Mouse (Mus musculus) forebrain, embryonic 12.5 days (tissue): ENCODE data around the gene Prpf19. TPM values are rescaled to one million over a fixed set of nuclear protein-coding genes. Genes with fewer than 3 reads are reported as not detected.

ENCODE experiments used
- ATAC-seq: fragments of 200-750 bp; cut with Nextera tagmentation; 2 replicates; pipeline ENCODE4 v1.8.0; 2017; ENCODE audit warnings: moderate TSS enrichment; ENCODE audit not compliant: low FRiP score
- H3K27ac ChIP-seq: fragments of 300-500 bp; sonication (generic); 2 replicates; pipeline ENCODE4 v1.5.1; 2016; ENCODE audit warnings: mild to moderate bottlenecking
- H3K27me3 ChIP-seq: fragments of 300-500 bp; sonication (generic); 2 replicates; pipeline ENCODE4 v1.6.1; 2016; ENCODE audit warnings: mild to moderate bottlenecking
- H3K36me3 ChIP-seq: fragments of 300-500 bp; sonication (generic); replicated peaks from 2 replicates; pipeline ENCODE4 v1.6.1; 2016; ENCODE audit warnings: mild to moderate bottlenecking
- H3K4me1 ChIP-seq: fragments of 300-500 bp; sonication (generic); 2 replicates; pipeline ENCODE4 v1.6.1; 2016
- H3K4me2 ChIP-seq: fragments of 300-500 bp; sonication (generic); 2 replicates; pipeline ENCODE4 v1.6.1; 2016; ENCODE audit warnings: mild to moderate bottlenecking, moderate library complexity
- H3K4me3 ChIP-seq: fragments of 300-500 bp; sonication (generic); replicated peaks from 2 replicates; pipeline ENCODE4 v1.5.1; 2016; ENCODE audit warnings: mild to moderate bottlenecking
- H3K9ac ChIP-seq: fragments of 300-500 bp; sonication (generic); 2 replicates; pipeline ENCODE4 v1.6.1; 2016; ENCODE audit warnings: mild to moderate bottlenecking
- H3K9me3 ChIP-seq: fragments of 300-500 bp; sonication (generic); 2 replicates; pipeline ENCODE4 v1.6.1; 2016
- WGBS: fragments of 180-500 bp; shearing (Covaris S2); methylation state at CpG from one replicate; pipeline ENCODE4 v1.1.7; 2016; 5-methylcytosine and 5-hydroxymethylcytosine counted together
- polyA plus RNA-seq: library from polyadenylated mRNA; unstranded; fragments of >200 nt; fragmentation: Nextera tagmentation; extraction: Ambion mirVana; gene quantifications from 2 replicates; pipeline ENCODE4 v1.2.1, GENCODE M21; 2016

Gene Prpf19
- polyA plus RNA-seq, result 43.3 and 49.6 TPM in 2 replicates

DNA sequence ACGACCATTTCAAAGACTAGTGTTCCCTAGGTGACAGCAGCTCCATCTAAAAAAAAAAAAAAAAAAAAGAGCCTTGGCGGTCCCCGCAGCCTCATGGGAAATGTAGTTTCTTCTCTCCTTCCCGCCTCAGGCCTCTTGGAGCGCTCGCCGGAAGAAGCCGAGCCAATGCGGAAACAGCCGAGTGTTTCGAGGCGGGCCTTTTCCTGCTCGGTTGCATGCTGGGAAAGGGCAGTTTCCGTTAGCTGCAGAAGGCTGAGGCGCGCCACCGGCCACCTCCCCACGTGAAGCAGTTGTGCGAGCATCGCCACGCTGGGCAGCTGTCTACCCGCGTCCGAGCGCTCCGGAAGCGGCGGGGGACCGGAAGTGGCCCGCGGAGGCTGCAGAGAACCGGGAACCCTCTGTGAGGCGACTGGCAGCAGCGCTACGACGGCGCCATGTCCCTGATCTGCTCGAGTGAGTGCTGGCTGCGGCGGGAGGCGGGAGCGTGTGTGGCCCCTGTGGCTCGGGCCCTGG is at the start of gene Prpf19:
Prpf19 (plus strand) TSS at position 216 of the 513 bp plus-strand sequence.
- peak within 1 kb of the TSS; percentile 86 for H3K4me2 ChIP-seq
- H3K4me3 ChIP-seq, result peak within 1 kb of the TSS; percentile 86
- H3K27me3 ChIP-seq, result no peaks in the 10 kb centered on the region
- H3K27ac ChIP-seq, result peak within 1 kb of the TSS; percentile 92
- under 1% methylated on average over 43 of the region's 43 CpGs for WGBS
- H3K9me3 ChIP-seq, result no peaks in the 10 kb centered on the region
- H3K4me1 ChIP-seq, result peaks cover 20% of the 10 kb centered on the region
- peak; percentile 95 for ATAC-seq
- H3K36me3 ChIP-seq, result peaks cover 32% of the 10 kb centered on the region
- peak within 1 kb of the TSS; percentile 87 for H3K9ac ChIP-seq

DNA sequence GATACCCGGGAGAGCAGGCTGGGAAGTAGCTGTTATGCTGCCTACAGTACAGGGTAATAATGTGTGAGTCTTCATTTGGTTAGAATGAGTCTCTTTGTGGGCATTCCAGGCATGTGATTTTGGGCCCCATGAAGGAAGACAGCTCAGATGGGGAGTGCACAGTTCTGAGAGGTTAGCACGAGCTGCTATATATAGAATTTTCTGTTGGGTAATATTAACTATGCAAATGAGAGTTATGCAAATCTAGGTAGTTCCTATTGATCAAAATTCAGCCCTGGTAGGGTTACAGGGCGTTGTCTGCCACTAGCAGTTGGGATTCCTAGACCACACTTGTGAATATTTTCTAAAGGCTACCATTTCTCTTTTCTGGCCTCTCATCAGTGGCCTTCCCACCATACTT is 49.6 kb upstream of the Prpf19 start:
- H3K4me3 ChIP-seq, result no peak overlapping the region
- H3K36me3 ChIP-seq, result no peaks in the 10 kb centered on the region
- H3K4me2 ChIP-seq, result no peak overlapping the region
- H3K27me3 ChIP-seq, result no peaks in the 10 kb centered on the region; the same call in 1 of the 2 replicates
- no peak overlapping the region for H3K27ac ChIP-seq
- no peak for ATAC-seq
- no peaks in the 10 kb centered on the region for H3K9me3 ChIP-seq
- H3K4me1 ChIP-seq, result no peaks in the 10 kb centered on the region
- 82% methylated on average over 3 of the region's 3 CpGs for WGBS
- H3K9ac ChIP-seq, result no peak overlapping the region

DNA sequence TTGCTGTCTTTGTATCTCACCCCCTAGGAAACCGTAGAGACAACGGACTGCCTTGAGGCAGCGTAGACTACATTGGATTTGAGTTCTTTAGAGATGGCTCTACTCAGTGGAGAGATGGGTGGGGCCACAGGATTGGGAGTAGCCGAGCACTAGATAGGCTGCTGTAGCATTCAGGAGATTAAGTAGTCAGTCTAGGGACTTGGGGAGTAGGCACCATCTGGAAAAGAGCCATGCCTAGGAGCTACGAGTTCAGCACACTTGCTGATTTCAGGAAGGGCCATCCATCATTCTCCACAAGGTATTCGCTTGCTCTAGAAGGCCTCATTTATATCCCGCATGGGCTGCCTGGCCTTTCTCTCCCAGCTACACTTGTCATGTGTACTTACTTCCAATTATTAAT is 48.9 kb upstream of the Prpf19 start:
- no peak for ATAC-seq
- WGBS, result 80% methylated on average over 7 of the region's 7 CpGs
- H3K36me3 ChIP-seq, result no peaks in the 10 kb centered on the region

GRCm38 (mm10) chr19:10847311-10848087 is 47.5 kb upstream of the Prpf19 start:
- WGBS, result 49% methylated on average over 3 of the region's 3 CpGs
- Histone ChIP-seq H3K27ac (no peak overlapping the region), H3K27me3 (no peaks in the 10 kb centered on the region; the same call in 1 of the 2 replicates), H3K9me3 (no peaks in the 10 kb centered on the region), H3K9ac (no peak overlapping the region), H3K36me3 (no peaks in the 10 kb centered on the region), H3K4me3 (no peak overlapping the region), H3K4me2 (no peak overlapping the region), H3K4me1 (no peaks in the 10 kb centered on the region)
- ATAC-seq, result no peak

More for the DNA sequence above, 48.9 kb upstream of the Prpf19 start:
- H3K4me2 ChIP-seq, result no peak overlapping the region
- H3K9ac ChIP-seq, result no peak overlapping the region
- H3K9me3 ChIP-seq, result no peaks in the 10 kb centered on the region
- H3K27ac ChIP-seq, result no peak overlapping the region
- no peak overlapping the region for H3K4me3 ChIP-seq
- H3K27me3 ChIP-seq, result no peaks in the 10 kb centered on the region; the same call in 1 of the 2 replicates
- H3K4me1 ChIP-seq, result no peaks in the 10 kb centered on the region

- Histone ChIP-seq H3K27me3 (no peaks in the 10 kb centered on the region), H3K4me1 (no peaks in the 10 kb centered on the region; the same call in 1 of the 2 replicates), H3K9ac (no peak overlapping the region), H3K4me3 (no peak overlapping the region), H3K9me3 (no peaks in the 10 kb centered on the region), H3K36me3 (peaks cover 44% of the 10 kb centered on the region), H3K27ac (no peak overlapping the region), H3K4me2 (no peak overlapping the region)
- ATAC-seq, result no peak
- WGBS, result 82% methylated on average over 3 of the region's 3 CpGs
Measured at GRCm38 (mm10) chr19:10855422-10855821, 39.6 kb upstream of the Prpf19 start.

GRCm38 (mm10) chr19:10856520-10856919 is 38.5 kb upstream of the Prpf19 start:
- Histone ChIP-seq H3K27me3 (no peaks in the 10 kb centered on the region), H3K4me1 (no peaks in the 10 kb centered on the region; the same call in 1 of the 2 replicates), H3K4me2 (no peak overlapping the region), H3K4me3 (no peak overlapping the region), H3K9me3 (no peaks in the 10 kb centered on the region), H3K9ac (no peak overlapping the region), H3K27ac (no peak overlapping the region), H3K36me3 (peaks cover 55% of the 10 kb centered on the region)
- ATAC-seq, result no peak
- 63% methylated on average over 2 of the region's 2 CpGs for WGBS

GRCm38 (mm10) chr19:10860072-10860497 is 34.9 kb upstream of the Prpf19 start:
- no peaks in the 10 kb centered on the region for H3K27me3 ChIP-seq
- ATAC-seq, result 0 out of 2 replicates have a peak, but pooled peaks have one; percentile 24
- H3K4me2 ChIP-seq, result no peak overlapping the region
- WGBS, result 60% methylated on average over 22 of the region's 22 CpGs
- no peak overlapping the region for H3K27ac ChIP-seq
- no peaks in the 10 kb centered on the region; the same call in 1 of the 2 replicates for H3K4me1 ChIP-seq
- peaks cover 90% of the 10 kb centered on the region for H3K36me3 ChIP-seq
- no peaks in the 10 kb centered on the region for H3K9me3 ChIP-seq
- no peak overlapping the region for H3K9ac ChIP-seq
- H3K4me3 ChIP-seq, result no peak overlapping the region

- Histone ChIP-seq H3K9ac (no peak overlapping the region), H3K4me2 (no peak overlapping the region), H3K4me3 (no peak overlapping the region), H3K27ac (no peak overlapping the region), H3K4me1 (peaks cover 26% of the 10 kb centered on the region), H3K9me3 (no peaks in the 10 kb centered on the region), H3K36me3 (peaks cover 64% of the 10 kb centered on the region), H3K27me3 (no peaks in the 10 kb centered on the region)
- no peak for ATAC-seq
- 90% methylated on average over 13 of the region's 13 CpGs for WGBS
Measured at GRCm38 (mm10) chr19:10866351-10866750, 28.7 kb upstream of the Prpf19 start.

GRCm38 (mm10) chr19:10867946-10868622 is 26.9 kb upstream of the Prpf19 start:
- Histone ChIP-seq H3K4me2 (peak overlapping the region; percentile 89), H3K27ac (0 out of 2 replicates have a peak overlapping the region, but pooled peaks have one; percentile 91), H3K27me3 (no peaks in the 10 kb centered on the region), H3K9me3 (no peaks in the 10 kb centered on the region), H3K4me3 (peak overlapping the region; percentile 87), H3K9ac (peak overlapping the region; percentile 90), H3K36me3 (peaks cover 64% of the 10 kb centered on the region), H3K4me1 (peaks cover 26% of the 10 kb centered on the region)
- WGBS, result 32% methylated on average over 5 of the region's 5 CpGs
- 0 out of 2 replicates have a peak, but pooled peaks have one; percentile 9 for ATAC-seq

- H3K9ac ChIP-seq, result peak overlapping the region; percentile 90
- no peaks in the 10 kb centered on the region for H3K9me3 ChIP-seq
- 0% methylated on average over 17 of the region's 17 CpGs for WGBS
- H3K27ac ChIP-seq, result peak overlapping the region; percentile 91
- H3K27me3 ChIP-seq, result no peaks in the 10 kb centered on the region
- peaks cover 64% of the 10 kb centered on the region for H3K36me3 ChIP-seq
- H3K4me1 ChIP-seq, result peaks cover 26% of the 10 kb centered on the region
- peak overlapping the region; percentile 87 for H3K4me3 ChIP-seq
- peak; percentile 30 for ATAC-seq
- H3K4me2 ChIP-seq, result peak overlapping the region; percentile 89
Measured at GRCm38 (mm10) chr19:10868623-10869141, 26.3 kb upstream of the Prpf19 start.

- H3K9ac ChIP-seq, result peak overlapping the region; percentile 90
- no peaks in the 10 kb centered on the region for H3K27me3 ChIP-seq
- peak overlapping the region; percentile 91 for H3K27ac ChIP-seq
- peaks cover 26% of the 10 kb centered on the region for H3K4me1 ChIP-seq
- H3K36me3 ChIP-seq, result peaks cover 64% of the 10 kb centered on the region
- peak overlapping the region; percentile 89 for H3K4me2 ChIP-seq
- H3K4me3 ChIP-seq, result peak overlapping the region; percentile 87
- no peaks in the 10 kb centered on the region for H3K9me3 ChIP-seq
- ATAC-seq, result peak; percentile 97
- 1% methylated on average over 40 of the region's 43 CpGs for WGBS
Measured at GRCm38 (mm10) chr19:10869241-10869885, 25.7 kb upstream of the Prpf19 start.
